Mouse (Mus musculus): Measurements from ENCODE around the gene Veph1. TPM values are rescaled to one million over a fixed set of nuclear protein-coding genes. Genes with fewer than 3 reads are reported as not detected.
A peak's percentile ranks its signal among the peaks of the same experiment; 100 is the strongest.

Gene Veph1
- total RNA-seq, 2 experiments from 2014 or later: 0.13 to 0.20 TPM

- TF ChIP-seq CTCF (conservative IDR thresholded peaks at IDR 0.05): no peak
- DNase-seq (ENCODE audit: low spot score in 2 of 2): no peak
- Histone ChIP-seq H3K27ac (no peak overlapping the region), H3K4me3 (no peak overlapping the region)
These were observed 165.2 kb downstream of the Veph1 start for GRCm38 (mm10) chr3:66131264-66131950.

- no peak overlapping the region for H3K4me3 ChIP-seq
- TF ChIP-seq CTCF (conservative IDR thresholded peaks at IDR 0.05): no peak
- DNase-seq (ENCODE audit: low spot score in 2 of 2): no peak
- no peak overlapping the region for H3K27ac ChIP-seq
These were observed 166.9 kb downstream of the Veph1 start for GRCm38 (mm10) chr3:66129689-66130088.

GRCm38 (mm10) chr3:66105493-66105892 is 191.1 kb downstream of the Veph1 start:
- no peak for DNase-seq (ENCODE audit: low spot score in 2 of 2)
- H3K4me3 ChIP-seq: no peak overlapping the region
- no peak for TF ChIP-seq CTCF (conservative IDR thresholded peaks at IDR 0.05)

GRCm38 (mm10) chr3:66102599-66102932 is 194.1 kb downstream of the Veph1 start:
- H3K27ac ChIP-seq: no peak overlapping the region
- no peak for DNase-seq (ENCODE audit: low spot score in 2 of 2)
- TF ChIP-seq CTCF (conservative IDR thresholded peaks at IDR 0.05): no peak
- H3K4me3 ChIP-seq: no peak overlapping the region

More at GRCm38 (mm10) chr3:66105493-66105892, 191.1 kb downstream of the Veph1 start:
- H3K27ac ChIP-seq: no peak overlapping the region

GRCm38 (mm10) chr3:66101809-66102598 is 194.6 kb downstream of the Veph1 start:
- no peak overlapping the region for H3K27ac ChIP-seq
- no peak overlapping the region for H3K4me3 ChIP-seq
- no peak for TF ChIP-seq CTCF (conservative IDR thresholded peaks at IDR 0.05)
- DNase-seq (ENCODE audit: low spot score in 2 of 2): no peak

GRCm38 (mm10) chr3:66101074-66101473 is 195.6 kb downstream of the Veph1 start:
- no peak for DNase-seq (ENCODE audit: low spot score in 2 of 2)
- H3K4me3 ChIP-seq: no peak overlapping the region
- TF ChIP-seq CTCF (conservative IDR thresholded peaks at IDR 0.05): no peak
- H3K27ac ChIP-seq: no peak overlapping the region

GRCm38 (mm10) chr3:66091746-66092145 is 204.9 kb downstream of the Veph1 start:
- H3K27ac ChIP-seq: no peak overlapping the region
- TF ChIP-seq CTCF (conservative IDR thresholded peaks at IDR 0.05): no peak
- DNase-seq (ENCODE audit: low spot score in 2 of 2): no peak
- no peak overlapping the region for H3K4me3 ChIP-seq

- H3K4me3 ChIP-seq: no peak overlapping the region
- H3K27ac ChIP-seq: no peak overlapping the region
- peak; percentile 17 to 27 for DNase-seq (ENCODE audit: low spot score in 2 of 2)
- TF ChIP-seq CTCF (conservative IDR thresholded peaks at IDR 0.05): no peak
These were observed 209.0 kb downstream of the Veph1 start for GRCm38 (mm10) chr3:66087608-66088007.

GRCm38 (mm10) chr3:66083856-66084255 is 212.8 kb downstream of the Veph1 start:
- H3K4me3 ChIP-seq: no peak overlapping the region
- peak overlapping the region; percentile 11; the same call in 1 of the 2 replicates for H3K27ac ChIP-seq
- no peak for DNase-seq (ENCODE audit: low spot score in 2 of 2)
- no peak for TF ChIP-seq CTCF (conservative IDR thresholded peaks at IDR 0.05)

GRCm38 (mm10) chr3:66083407-66083806 is 213.2 kb downstream of the Veph1 start:
- no peak overlapping the region for H3K4me3 ChIP-seq
- H3K27ac ChIP-seq: peak overlapping the region; percentile 11; the same call in 1 of the 2 replicates
- TF ChIP-seq CTCF (conservative IDR thresholded peaks at IDR 0.05): no peak
- DNase-seq (ENCODE audit: low spot score in 2 of 2): peak in 1 of 2 experiments; percentile 19

- DNase-seq (ENCODE audit: low spot score in 2 of 2): no peak
- Histone ChIP-seq H3K4me3 (no peak overlapping the region), H3K27ac (peak overlapping the region; percentile 36; the same call in 1 of the 2 replicates)
- no peak for TF ChIP-seq CTCF (conservative IDR thresholded peaks at IDR 0.05)
These were observed 213.7 kb downstream of the Veph1 start for GRCm38 (mm10) chr3:66082975-66083374.

GRCm38 (mm10) chr3:66081363-66081736 is 215.3 kb downstream of the Veph1 start:
- no peak for DNase-seq (ENCODE audit: low spot score in 2 of 2)
- Histone ChIP-seq H3K4me3 (no peak overlapping the region), H3K27ac (0 out of 2 replicates have a peak overlapping the region, but pooled peaks have one; percentile 40)
- no peak for TF ChIP-seq CTCF (conservative IDR thresholded peaks at IDR 0.05)

GRCm38 (mm10) chr3:66080631-66081362 is 215.8 kb downstream of the Veph1 start:
- H3K27ac ChIP-seq: peak overlapping the region; percentile 43
- H3K4me3 ChIP-seq: no peak overlapping the region
- no peak for DNase-seq (ENCODE audit: low spot score in 2 of 2)
- no peak for TF ChIP-seq CTCF (conservative IDR thresholded peaks at IDR 0.05)

Data from layer of hippocampus, adult 2 months (tissue).